Mouse (Mus musculus) retina, adult 2 months (tissue): ENCODE data around the gene Pfdn5.

Experiments used
- DNase-seq: peaks from one replicate; pipeline ENCODE4 v3.0.0-alpha.2; 2012; ENCODE audit warnings: low read depth, low spot score

Gene Pfdn5

GRCm38 (mm10) chr15:102326022-102326576 is at the start of gene Pfdn5:
TSS of gene Pfdn5 (plus strand) at chr15:102326116.
- DNase-seq, result peak; percentile 68

GRCm38 (mm10) chr15:102278726-102279091 is 47.2 kb upstream of the Pfdn5 start:
- DNase-seq, result no peak

- peak; percentile 74 for DNase-seq
These were observed 46.7 kb upstream of the Pfdn5 start, which contains the start of gene Mfsd5 for GRCm38 (mm10) chr15:102279092-102279782. TSS of gene Mfsd5 (plus strand) at chr15:102279454.

GRCm38 (mm10) chr15:102279783-102280520 is 46.0 kb upstream of the Pfdn5 start:
- no peak for DNase-seq

- DNase-seq, result no peak
These were observed 45.3 kb upstream of the Pfdn5 start for GRCm38 (mm10) chr15:102280623-102281022.

- no peak for DNase-seq
These were observed 43.2 kb upstream of the Pfdn5 start for GRCm38 (mm10) chr15:102282463-102283292.

- no peak for DNase-seq
These were observed 42.3 kb upstream of the Pfdn5 start for GRCm38 (mm10) chr15:102283648-102284047.

- no peak for DNase-seq
These were observed 38.5 kb upstream of the Pfdn5 start for GRCm38 (mm10) chr15:102287395-102287794.

GRCm38 (mm10) chr15:102295633-102296367 is 30.1 kb upstream of the Pfdn5 start, which contains the start of gene Espl1:
TSS of gene Espl1 (plus strand) at chr15:102296266.
- peak; percentile 71 for DNase-seq

GRCm38 (mm10) chr15:102296368-102297006 is 29.4 kb upstream of the Pfdn5 start:
- no peak for DNase-seq

- DNase-seq, result no peak
These were observed 23.4 kb upstream of the Pfdn5 start for GRCm38 (mm10) chr15:102302542-102302941.

- no peak for DNase-seq
These were observed 17.2 kb upstream of the Pfdn5 start for GRCm38 (mm10) chr15:102308717-102309116.

GRCm38 (mm10) chr15:102310074-102310845 is 15.7 kb upstream of the Pfdn5 start:
- DNase-seq, result no peak

- DNase-seq, result no peak
These were observed 14.4 kb upstream of the Pfdn5 start for GRCm38 (mm10) chr15:102311489-102311888.

- no peak for DNase-seq
These were observed 10.6 kb upstream of the Pfdn5 start for GRCm38 (mm10) chr15:102315292-102315691.

- no peak for DNase-seq
These were observed 9.7 kb upstream of the Pfdn5 start for GRCm38 (mm10) chr15:102316263-102316662.

GRCm38 (mm10) chr15:102324654-102325473 is 1.1 kb upstream of the Pfdn5 start:
- no peak for DNase-seq

- DNase-seq, result no peak
These were observed 976 bp downstream of the Pfdn5 start for GRCm38 (mm10) chr15:102326892-102327291.

GRCm38 (mm10) chr15:102331610-102332015 is 5.7 kb downstream of the Pfdn5 start, which contains the start of gene Myg1:
TSS of gene Myg1 (plus strand) at chr15:102331709.
- peak; percentile 77 for DNase-seq
